Mouse (Mus musculus): ENCODE data around the gene Tbc1d17.
"Not testable (repeated sequence)": the region's sequence is repeated elsewhere in the genome, so short reads cannot be mapped to it uniquely, and the experiment has no call there.

Gene Tbc1d17

DNA sequence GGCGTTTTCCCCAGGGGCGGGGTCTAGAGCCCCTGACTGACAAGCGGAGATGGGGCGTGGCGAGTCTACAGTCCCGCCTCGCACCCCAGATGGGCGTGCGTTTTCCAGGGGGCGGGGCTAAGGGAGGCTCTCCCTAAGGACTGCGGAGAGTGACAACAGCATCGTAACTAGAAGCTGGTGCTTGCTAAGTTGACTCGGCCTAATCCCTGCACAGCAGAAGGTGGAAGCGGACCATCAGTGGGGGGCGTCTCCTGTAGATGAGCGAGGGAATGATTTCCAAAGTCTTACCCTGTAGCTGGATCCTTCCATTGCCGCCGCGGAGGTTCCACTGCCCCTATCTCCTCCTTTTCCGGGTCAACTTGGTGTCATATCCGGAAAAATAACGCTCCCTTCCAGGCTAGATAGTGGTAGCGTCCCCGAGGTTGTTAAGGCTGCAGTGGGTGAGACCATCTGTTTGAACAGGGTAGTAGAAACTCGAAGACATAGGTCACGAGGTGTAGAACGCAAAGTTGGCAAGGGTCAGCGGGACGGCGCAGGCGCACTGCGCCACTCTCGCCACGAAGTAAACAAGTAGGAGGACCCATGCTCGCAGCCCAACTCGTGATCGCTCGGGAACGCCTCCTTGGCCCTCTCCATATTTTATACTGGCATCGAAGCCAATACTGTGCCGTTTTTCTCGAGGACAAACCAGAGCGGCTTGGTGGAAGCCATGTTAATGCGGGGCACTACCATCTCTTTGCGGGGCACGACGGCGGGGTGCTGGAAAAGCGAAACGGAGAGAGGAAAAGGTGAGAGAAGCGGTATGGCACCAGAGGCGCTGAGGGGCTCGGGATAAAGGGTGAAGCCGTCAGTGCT is at the start of gene Tbc1d17, which contains the start of gene Akt1s1:
Tbc1d17 (minus strand) TSS at position 519 of the 855 bp plus-strand sequence.
Akt1s1 (plus strand) TSS at position 431 of the 855 bp plus-strand sequence.
- peak; percentile 99 for DNase-seq (ENCODE audit: low spot score)

GRCm38 (mm10) chr7:44898607-44899006 is 49.7 kb upstream of the Tbc1d17 start:
- DNase-seq (ENCODE audit: low spot score), result no peak

- DNase-seq (ENCODE audit: low spot score), result no peak
Measured at GRCm38 (mm10) chr7:44896499-44896898, 47.6 kb upstream of the Tbc1d17 start.

GRCm38 (mm10) chr7:44895593-44896434 is 46.9 kb upstream of the Tbc1d17 start, which contains the start of gene Fuz:
TSS of gene Fuz (plus strand) at chr7:44896079.
- peak; percentile 95 for DNase-seq (ENCODE audit: low spot score)

GRCm38 (mm10) chr7:44895206-44895592 is 46.3 kb upstream of the Tbc1d17 start:
- DNase-seq (ENCODE audit: low spot score), result no peak

GRCm38 (mm10) chr7:44894175-44894574 is 45.3 kb upstream of the Tbc1d17 start:
- no peak for DNase-seq (ENCODE audit: low spot score)

DNA sequence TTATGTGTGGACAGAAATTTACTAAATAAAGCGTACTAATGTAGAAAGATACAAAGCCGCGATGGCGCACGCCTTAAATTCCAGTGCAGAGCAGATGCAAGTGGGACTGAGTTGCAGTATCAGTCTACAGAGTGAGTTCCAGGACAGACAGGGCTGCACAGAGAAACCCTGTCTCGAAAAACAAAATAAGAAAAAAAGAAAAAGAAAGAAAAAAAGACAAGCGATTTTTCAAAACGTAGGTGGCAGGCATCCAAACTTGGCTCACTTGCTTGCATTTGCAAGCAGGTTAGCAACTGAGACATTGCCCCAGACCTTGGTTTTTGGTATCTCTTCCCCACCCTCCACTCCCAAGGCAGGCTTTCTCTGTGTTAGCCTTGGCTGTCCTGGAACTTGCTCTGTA is 44.3 kb upstream of the Tbc1d17 start:
- DNase-seq (ENCODE audit: low spot score), result peak; percentile 42

GRCm38 (mm10) chr7:44892276-44892921 is 43.5 kb upstream of the Tbc1d17 start, which contains the start of gene Med25:
TSS of gene Med25 (minus strand) at chr7:44892712.
- peak; percentile 96 for DNase-seq (ENCODE audit: low spot score)

GRCm38 (mm10) chr7:44891611-44892010 is 42.7 kb upstream of the Tbc1d17 start:
- DNase-seq (ENCODE audit: low spot score), result no peak

DNA sequence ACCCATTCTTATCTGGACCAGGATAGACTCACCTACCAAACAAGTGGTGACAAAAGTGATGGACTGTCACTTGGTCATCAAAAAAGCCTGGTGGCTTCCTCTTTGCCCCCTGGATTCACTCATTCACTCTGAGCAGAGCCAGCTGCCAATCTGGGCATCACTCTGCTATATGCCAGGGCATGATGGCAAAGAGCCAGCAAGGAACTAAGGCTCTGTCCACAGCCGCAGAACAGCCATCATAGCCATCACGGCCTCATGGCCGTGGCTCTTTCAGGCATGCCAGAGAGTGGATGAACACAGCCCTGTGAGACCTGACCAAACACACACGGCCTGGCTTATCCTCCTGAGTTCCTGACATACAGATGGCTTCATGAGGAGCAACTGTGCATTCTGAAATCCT is 41.9 kb upstream of the Tbc1d17 start:
- peak; percentile 75 for DNase-seq (ENCODE audit: low spot score)

DNA sequence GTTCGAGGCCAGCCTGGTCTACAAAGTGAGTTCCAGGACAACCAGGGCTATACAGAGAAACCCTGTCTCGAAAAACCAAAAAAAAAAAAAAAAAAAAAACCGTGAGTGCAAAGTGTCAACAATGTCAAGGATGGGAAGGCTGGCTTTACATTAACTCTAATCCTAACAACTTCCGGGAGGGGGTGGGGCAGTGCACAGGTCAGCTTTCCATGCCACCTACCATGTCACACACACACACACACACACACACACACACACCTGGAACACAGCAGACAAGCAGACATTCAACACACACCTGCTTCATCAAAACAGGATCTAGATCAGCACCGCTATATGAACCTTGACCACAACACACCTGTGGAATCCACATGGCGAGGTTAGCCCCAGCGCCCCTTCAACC is 41.3 kb upstream of the Tbc1d17 start:
- no peak for DNase-seq (ENCODE audit: low spot score)

- DNase-seq (ENCODE audit: low spot score), result peak; percentile 54
Measured at GRCm38 (mm10) chr7:44888256-44889105, 39.6 kb upstream of the Tbc1d17 start.

- DNase-seq (ENCODE audit: low spot score), result no peak
Measured at GRCm38 (mm10) chr7:44886964-44887363, 38.1 kb upstream of the Tbc1d17 start.

- DNase-seq (ENCODE audit: low spot score), result no peak
Measured at GRCm38 (mm10) chr7:44884637-44885036, 35.8 kb upstream of the Tbc1d17 start.

GRCm38 (mm10) chr7:44883036-44883435 is 34.2 kb upstream of the Tbc1d17 start:
- no peak for DNase-seq (ENCODE audit: low spot score)

DNA sequence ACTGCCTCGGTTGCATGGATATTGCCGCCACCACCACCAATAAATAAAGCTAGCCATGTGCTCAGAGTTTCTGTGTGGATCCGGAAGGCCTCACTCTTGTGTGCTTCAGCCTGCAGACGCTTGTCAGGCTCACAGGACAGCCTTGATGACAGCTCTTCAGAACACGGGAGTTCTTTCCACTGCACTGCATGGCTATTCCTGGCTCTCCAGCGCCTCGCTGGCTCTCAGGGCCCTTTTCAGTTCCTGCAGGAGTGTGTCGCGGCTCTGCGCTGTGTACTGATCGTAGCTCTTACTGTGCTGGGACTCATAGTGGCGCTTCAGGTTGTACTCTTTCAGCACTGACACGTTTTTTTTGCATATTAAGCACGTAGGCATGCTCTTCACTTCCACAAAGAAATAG is 29.0 kb upstream of the Tbc1d17 start:
- no peak for DNase-seq (ENCODE audit: low spot score)

- not testable (repeated sequence) for DNase-seq (ENCODE audit: low spot score)
Measured at GRCm38 (mm10) chr7:44871774-44872173, 22.9 kb upstream of the Tbc1d17 start.

GRCm38 (mm10) chr7:44871181-44871580 is 22.3 kb upstream of the Tbc1d17 start:
- no peak for DNase-seq (ENCODE audit: low spot score)

DNA sequence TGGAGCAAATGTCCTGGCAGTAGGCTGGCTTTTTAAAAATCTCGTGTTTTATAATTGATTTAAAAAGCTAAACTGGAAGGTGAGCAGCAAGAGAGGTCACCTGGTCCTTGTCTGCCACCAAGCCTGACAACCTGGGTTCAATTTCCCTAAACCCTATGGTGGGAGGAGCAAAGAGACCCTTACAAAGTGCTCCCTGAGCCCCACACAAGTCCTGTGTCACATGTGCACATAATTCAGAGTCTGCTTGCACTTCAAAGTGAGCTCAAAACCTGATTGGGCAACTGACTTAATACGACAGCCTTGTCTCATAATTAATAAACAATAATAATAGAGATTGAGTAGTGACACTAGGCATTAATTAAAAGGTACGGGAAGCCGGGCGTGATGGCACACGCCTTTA is 21.7 kb upstream of the Tbc1d17 start:
- no peak for DNase-seq (ENCODE audit: low spot score)

GRCm38 (mm10) chr7:44869697-44870528 is 21.0 kb upstream of the Tbc1d17 start, which contains the start of gene Ptov1:
TSS of gene Ptov1 (minus strand) at chr7:44869788.
- DNase-seq (ENCODE audit: low spot score), result peak; percentile 95
